ENCODE assay signal across 8 mouse cellular contexts in the genomic region with DNA sequence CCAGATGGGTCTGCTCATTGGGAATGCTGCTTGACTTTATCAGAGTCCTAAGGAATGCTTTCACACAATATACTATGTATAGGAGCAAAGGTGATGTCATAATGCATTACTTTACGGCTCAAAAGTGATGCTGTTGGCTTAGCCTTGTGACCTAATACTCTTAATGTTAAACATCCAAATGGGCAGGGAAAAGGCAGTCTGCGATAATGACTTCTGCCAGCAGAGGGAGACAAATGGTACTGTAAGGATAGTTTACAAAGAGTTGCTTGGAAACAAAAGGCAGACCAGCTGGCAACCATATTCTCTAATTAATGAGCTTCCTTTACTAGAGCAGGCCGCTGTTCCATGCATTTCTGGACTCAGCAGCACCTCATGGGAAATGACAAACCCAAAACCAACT. TPM values are rescaled to one million over a fixed set of nuclear protein-coding genes. Genes with fewer than 3 reads are reported as not detected.
DNase-seq lines count a peak whose midpoint lies in the region; ATAC-seq lines count a peak whose summit lies in the region.

No protein-coding gene starts in this region.

- H3K27me3 ChIP-seq in kidney, embryonic 14.5 days (ENCODE audit: control insufficient read depth, insufficient read depth, low read length): no peaks in the 10 kb centered on the region
- no peaks in the 10 kb centered on the region for H3K27me3 ChIP-seq in limb, embryonic 12.5 days
- no peaks in the 10 kb centered on the region for H3K27me3 ChIP-seq in splenic B cell, adult 2 months (ENCODE audit: control insufficient read depth, insufficient read depth, low read length, poor library complexity, severe bottlenecking)

- 16% methylated on average over 3 of the region's 3 CpGs for WGBS in kidney, embryonic 14.5 days
- WGBS in limb, embryonic 12.5 days: 13% methylated on average over 3 of the region's 3 CpGs

- H3K4me1 ChIP-seq in kidney, embryonic 14.5 days (ENCODE audit: control insufficient read depth, insufficient read depth, low read length): no peaks in the 10 kb centered on the region
- H3K4me1 ChIP-seq in limb, embryonic 12.5 days (replicated peaks): peaks cover 26% of the 10 kb centered on the region

- peak; percentile 42; the same call in 1 of the 2 replicates for ATAC-seq in kidney, embryonic 14.5 days (ENCODE audit: low FRiP score, low TSS enrichment)
- ATAC-seq in limb, embryonic 12.5 days (ENCODE audit: insufficient number of reproducible peaks, insufficient read depth, low FRiP score, low TSS enrichment, low read depth): peak; percentile 50; the same call in 1 of the 2 replicates
- peak; percentile 50; the same call in 1 of the 2 replicates for ATAC-seq in monocyte, adult 5-6 weeks (replicated peaks; ENCODE audit: insufficient number of reproducible peaks, low FRiP score, low TSS enrichment, poor library complexity, severe bottlenecking)

- peak; percentile 81 for DNase-seq in 416B (ENCODE audit: low read depth)
- peak; percentile 77 to 81 for DNase-seq in adrenal gland, adult 18-20 months (ENCODE audit: low spot score in 2 of 2)
- DNase-seq in embryo, embryonic 11 days: peak; percentile 89
- DNase-seq in gonadal fat pad, adult 2 months (ENCODE audit: low read depth): peak; percentile 38
- peak; percentile 76 for DNase-seq in splenic B cell, adult 2 months (ENCODE audit: low read depth, low spot score)

- H3K9ac ChIP-seq in kidney, embryonic 14.5 days (ENCODE audit: low read depth, low read length): no peak overlapping the region
- H3K9ac ChIP-seq in limb, embryonic 12.5 days (replicated peaks): no peak overlapping the region

- H3K9me3 ChIP-seq in kidney, embryonic 14.5 days (ENCODE audit: control insufficient read depth, low read length): no peaks in the 10 kb centered on the region
- H3K9me3 ChIP-seq in limb, embryonic 12.5 days: no peaks in the 10 kb centered on the region; the same call in 1 of the 2 replicates

- no peak overlapping the region for H3K27ac ChIP-seq in kidney, embryonic 14.5 days (ENCODE audit: low read depth, low read length)
- H3K27ac ChIP-seq in limb, embryonic 12.5 days: peak overlapping the region; percentile 77

- H3K36me3 ChIP-seq in kidney, embryonic 14.5 days (ENCODE audit: control insufficient read depth, insufficient read depth, low read length): peaks cover 16% of the 10 kb centered on the region; the same call in 1 of the 2 replicates
- H3K36me3 ChIP-seq in limb, embryonic 12.5 days: peaks cover 49% of the 10 kb centered on the region
- no peaks in the 10 kb centered on the region for H3K36me3 ChIP-seq in splenic B cell, adult 2 months (ENCODE audit: control insufficient read depth, insufficient read depth, low read length, poor library complexity, severe bottlenecking)

- no peak overlapping the region for H3K4me3 ChIP-seq in kidney, embryonic 14.5 days (ENCODE audit: low read length)
- no peak overlapping the region for H3K4me3 ChIP-seq in limb, embryonic 12.5 days (replicated peaks)

- H3K4me2 ChIP-seq in kidney, embryonic 14.5 days (replicated peaks; ENCODE audit: low read depth, low read length): no peak overlapping the region
- no peak overlapping the region for H3K4me2 ChIP-seq in limb, embryonic 12.5 days

RNA-seq across cellular contexts. Expression of gene Atp6v0a4, which starts 35.7 kb away (rescaled TPM):
- total RNA-seq in adrenal gland, adult 18-20 months (2021): 1 to 10 TPM in 1 of 2 experiments, under 1 TPM in 1; 0.86 to 2.0 TPM
- 4.1 and 5.3 TPM in 2 replicates for polyA plus RNA-seq in gonadal fat pad, adult 2 months (2012; rRNA removed)
- 2.6 and 3.0 TPM in 2 replicates for polyA plus RNA-seq in kidney, embryonic 14.5 days (2014; fragmentation: Nextera tagmentation; extraction: Ambion mirVana)
- not detected in 2 replicates for polyA plus RNA-seq in limb, embryonic 12.5 days (2016; fragmentation: Nextera tagmentation; extraction: Ambion mirVana)
- total RNA-seq in monocyte, adult 5-6 weeks (2017): not detected in 3 replicates

RNA-seq across cellular contexts. Expression of gene Tmem213, which starts 51.0 kb away (rescaled TPM):
- not detected for total RNA-seq in adrenal gland, adult 18-20 months (2021)
- polyA plus RNA-seq in gonadal fat pad, adult 2 months (2012; rRNA removed): 1.5 and 2.6 TPM in 2 replicates
- polyA plus RNA-seq in kidney, embryonic 14.5 days (2014; fragmentation: Nextera tagmentation; extraction: Ambion mirVana): 19.9 and 22.2 TPM in 2 replicates
- 0.71 and 0.73 TPM in 2 replicates for polyA plus RNA-seq in limb, embryonic 12.5 days (2016; fragmentation: Nextera tagmentation; extraction: Ambion mirVana)
- not detected in 3 replicates for total RNA-seq in monocyte, adult 5-6 weeks (2017)

Comparison
In these comparisons a context has a peak if more than half of its experiments do, and no peak if none do; other contexts are left out.
1. DNase-seq: peak in every context shown above with its lines; median percentile 89 in embryo, embryonic 11 days; 81 in 416B; 79 in adrenal gland, adult 18-20 months; 76 in splenic B cell, adult 2 months; 38 in gonadal fat pad, adult 2 months.